Mouse (Mus musculus): ENCODE data around the gene Snx18. TPM values are rescaled to one million over a fixed set of nuclear protein-coding genes. Genes with fewer than 3 reads are reported as not detected.

Gene Snx18
- polyA plus RNA-seq, 1 experiment from 2014 or later = 11.3 TPM

DNA sequence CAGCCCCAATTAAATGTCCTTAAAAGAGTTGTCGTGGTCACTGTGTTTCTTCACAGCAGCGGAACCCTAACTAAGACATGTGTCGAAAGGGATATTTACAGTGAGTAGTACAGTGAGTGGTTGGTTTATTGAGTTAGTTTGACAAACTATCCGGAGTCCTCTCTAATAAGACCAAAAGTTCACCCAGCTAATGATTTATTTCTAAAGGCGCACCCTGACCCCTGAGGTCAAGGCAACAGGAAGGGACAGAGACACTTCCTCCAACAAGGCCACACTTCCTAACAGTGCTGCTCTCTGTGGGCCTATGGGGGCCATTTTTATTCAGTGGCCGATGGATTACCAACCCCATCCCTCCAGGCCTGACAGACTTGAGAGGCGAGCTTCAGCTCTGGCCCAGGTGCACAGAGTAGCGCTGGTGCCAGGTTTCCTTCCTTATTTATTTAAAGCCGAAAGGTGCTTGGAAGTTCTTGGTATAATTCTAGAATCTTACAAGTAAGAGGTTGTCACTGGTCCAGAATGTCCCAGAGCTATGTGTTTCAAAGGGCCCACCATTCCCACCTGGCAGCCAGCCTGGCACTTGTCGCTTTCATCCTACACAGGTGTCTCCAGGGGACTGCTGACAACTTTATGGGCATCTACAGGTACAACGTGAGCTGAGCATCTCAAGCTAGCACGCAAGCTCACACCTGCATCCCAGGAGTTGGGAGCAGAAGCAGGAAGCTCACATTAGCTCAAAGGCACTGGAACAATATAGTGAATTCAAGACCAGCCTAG, 16.3 kb downstream of the Snx18 start:
- no peak overlapping the region for H3K4me2 ChIP-seq
- no peaks in the 10 kb centered on the region for H3K9me3 ChIP-seq
- peaks cover 23% of the 10 kb centered on the region for H3K4me1 ChIP-seq (replicated peaks)
- H3K4me3 ChIP-seq = no peak overlapping the region
- H3K27ac ChIP-seq (replicated peaks) = no peak overlapping the region
- H3K9ac ChIP-seq = no peak overlapping the region
- no peak for ATAC-seq (ENCODE audit: low FRiP score, low read depth)
- no peaks in the 10 kb centered on the region for H3K36me3 ChIP-seq
- WGBS = 97% methylated on average over 12 of the region's 12 CpGs
- no peaks in the 10 kb centered on the region for H3K27me3 ChIP-seq

DNA sequence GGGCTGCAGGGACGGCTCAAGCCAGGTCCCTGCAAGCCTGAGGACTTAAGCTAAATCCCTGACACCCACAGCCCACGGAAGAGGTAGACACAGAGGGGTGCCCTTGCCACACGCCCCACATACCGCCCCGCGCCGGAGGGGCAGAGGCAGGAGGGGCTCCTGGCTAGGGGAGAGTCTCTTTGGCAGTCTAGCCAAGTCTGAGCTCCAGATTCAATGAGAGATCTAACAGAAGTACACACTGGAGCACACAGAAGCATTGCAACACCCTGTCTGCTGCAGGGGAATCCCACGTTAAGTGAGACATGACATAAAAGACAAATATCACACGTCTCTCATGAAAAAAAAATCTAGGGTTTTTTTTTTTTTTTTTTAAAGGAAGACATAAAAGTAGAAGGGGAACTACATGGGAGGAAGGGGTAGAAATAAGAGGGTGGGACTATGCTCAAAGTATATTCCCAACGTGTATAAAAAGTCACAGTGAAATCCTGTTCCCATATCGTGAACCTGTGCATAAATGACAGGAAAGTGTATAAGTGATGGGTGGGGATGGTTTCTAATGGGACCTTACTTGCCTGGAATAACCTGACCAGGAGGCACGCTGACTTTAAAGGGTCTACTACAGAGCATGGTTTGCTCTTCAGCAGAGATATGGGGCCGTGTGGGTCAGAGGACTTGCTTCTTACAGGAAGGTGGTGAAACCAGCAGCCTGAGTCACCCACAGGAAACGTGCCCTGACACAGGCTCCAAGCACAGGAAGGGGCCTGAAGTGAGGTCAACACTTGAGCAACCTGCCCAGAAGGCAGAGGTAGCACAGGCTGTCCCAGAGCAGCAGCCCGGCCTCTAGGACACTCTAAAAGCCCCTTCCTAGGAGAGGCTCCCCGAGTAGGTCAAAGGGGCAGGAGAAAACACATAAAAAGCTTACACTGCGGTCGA, 17.6 kb downstream of the Snx18 start:
- no peak for ATAC-seq (ENCODE audit: low FRiP score, low read depth)
- WGBS = 92% methylated on average over 18 of the region's 18 CpGs
- H3K36me3 ChIP-seq = no peaks in the 10 kb centered on the region
- no peak overlapping the region for H3K9ac ChIP-seq
- no peak overlapping the region for H3K27ac ChIP-seq (replicated peaks)
- H3K27me3 ChIP-seq = no peaks in the 10 kb centered on the region
- H3K4me3 ChIP-seq = no peak overlapping the region
- no peak overlapping the region for H3K4me2 ChIP-seq
- H3K9me3 ChIP-seq = no peaks in the 10 kb centered on the region
- H3K4me1 ChIP-seq (replicated peaks) = peaks cover 32% of the 10 kb centered on the region

DNA sequence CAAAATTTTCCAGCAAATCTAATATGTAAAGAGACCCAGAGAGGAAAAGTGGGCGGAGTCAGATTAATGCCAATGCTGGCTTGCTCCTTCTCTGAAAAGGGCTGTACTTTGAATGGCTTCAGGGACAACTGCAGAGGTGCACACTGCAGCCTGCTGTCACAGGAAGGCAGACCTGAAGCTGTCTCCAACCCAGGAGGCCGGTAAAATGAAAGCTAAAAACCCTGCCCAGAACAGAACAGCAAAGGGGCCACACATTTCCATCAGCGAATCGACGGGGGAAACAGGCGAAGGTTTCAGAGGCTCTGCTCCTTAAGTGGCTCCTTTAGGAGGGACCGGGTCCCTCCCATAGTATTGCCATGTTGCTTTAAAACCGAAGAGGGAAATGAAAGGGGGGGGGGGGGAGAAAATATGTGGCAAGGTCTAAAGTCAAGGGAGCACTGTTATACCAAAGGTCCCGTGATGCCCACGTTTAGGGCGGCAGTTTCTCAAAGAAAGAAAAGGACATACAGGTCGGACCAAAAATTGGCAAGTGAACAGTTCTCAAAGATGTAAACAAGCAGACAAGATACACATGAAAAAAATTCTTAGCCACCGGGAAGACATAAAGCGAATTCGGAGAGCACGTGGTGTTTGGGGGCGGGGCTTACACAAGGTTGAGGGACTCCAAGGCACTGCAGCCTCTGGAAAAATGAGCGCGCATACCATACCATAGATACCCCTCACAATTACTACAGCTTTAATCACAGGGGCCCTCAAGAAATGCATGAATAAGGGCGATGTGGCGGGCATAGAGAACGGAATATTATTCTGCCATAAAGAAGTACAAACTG, 18.4 kb downstream of the Snx18 start:
- H3K4me1 ChIP-seq (replicated peaks) = peaks cover 37% of the 10 kb centered on the region
- H3K36me3 ChIP-seq = no peaks in the 10 kb centered on the region
- H3K27me3 ChIP-seq = no peaks in the 10 kb centered on the region
- H3K4me3 ChIP-seq = no peak overlapping the region
- ATAC-seq (ENCODE audit: low FRiP score, low read depth) = no peak
- H3K27ac ChIP-seq (replicated peaks) = no peak overlapping the region
- no peak overlapping the region for H3K4me2 ChIP-seq
- no peaks in the 10 kb centered on the region for H3K9me3 ChIP-seq
- 90% methylated on average over 22 of the region's 22 CpGs for WGBS
- H3K9ac ChIP-seq = no peak overlapping the region

DNA sequence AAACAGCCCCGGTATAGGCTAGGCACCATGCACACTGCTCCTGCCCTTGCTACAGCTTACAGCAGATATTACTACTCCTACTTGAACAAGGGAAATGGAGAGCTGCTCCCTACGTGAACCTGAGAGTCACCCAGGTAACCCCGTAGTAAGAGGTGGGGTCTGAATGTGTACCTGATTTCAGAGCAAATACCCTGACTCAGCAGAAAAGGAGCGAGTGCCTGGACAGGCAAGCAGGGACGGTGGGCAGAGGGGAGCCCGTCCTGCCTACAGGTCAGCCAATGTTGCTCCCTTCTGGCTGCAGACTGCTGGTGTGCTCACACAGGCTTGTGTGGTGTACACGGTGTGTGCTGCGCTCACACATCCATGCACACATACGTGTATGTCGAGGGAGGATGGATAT, 20.7 kb downstream of the Snx18 start:
- peaks cover 28% of the 10 kb centered on the region for H3K4me1 ChIP-seq (replicated peaks)
- no peaks in the 10 kb centered on the region for H3K9me3 ChIP-seq
- no peak overlapping the region for H3K27ac ChIP-seq (replicated peaks)
- no peak overlapping the region for H3K9ac ChIP-seq
- no peak overlapping the region for H3K4me2 ChIP-seq
- no peaks in the 10 kb centered on the region for H3K27me3 ChIP-seq
- peaks cover 10% of the 10 kb centered on the region; the same call in 1 of the 2 replicates for H3K36me3 ChIP-seq
- H3K4me3 ChIP-seq = no peak overlapping the region
- WGBS = 93% methylated on average over 10 of the region's 10 CpGs
- no peak for ATAC-seq (ENCODE audit: low FRiP score, low read depth)

DNA sequence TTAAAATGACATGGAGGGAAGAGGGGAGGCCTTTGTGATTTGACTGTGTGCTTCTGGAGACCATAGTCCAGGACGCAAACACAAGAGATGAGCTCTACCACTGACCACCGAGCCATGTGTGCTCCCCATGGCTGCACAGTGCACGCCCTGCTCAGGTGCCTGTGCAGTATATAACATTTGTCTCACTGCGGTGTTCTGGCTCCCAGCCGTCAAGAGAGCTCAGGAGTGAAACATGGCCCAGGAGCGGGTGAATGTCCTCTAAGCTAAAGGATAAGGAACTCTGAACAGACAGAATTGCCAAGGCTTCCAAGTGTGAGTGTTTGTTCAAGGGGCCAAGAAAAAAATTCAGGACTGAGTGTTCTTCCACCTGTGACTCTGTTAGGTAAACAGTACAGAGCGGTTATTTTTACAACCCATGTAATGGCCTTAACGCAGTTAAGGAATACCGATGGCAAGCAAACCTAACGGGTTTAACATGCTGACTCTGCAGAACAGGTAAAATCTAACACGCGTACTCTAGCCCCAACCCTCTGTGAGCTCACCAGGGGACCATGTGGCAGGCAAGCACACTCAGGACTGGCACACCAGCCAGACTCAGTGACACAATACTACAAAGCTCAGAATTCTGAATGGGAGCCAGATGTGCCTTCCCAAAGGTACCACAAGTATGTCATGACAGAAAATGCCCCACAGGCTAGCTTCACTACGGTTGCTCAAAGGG, 21.4 kb downstream of the Snx18 start:
- H3K27me3 ChIP-seq = no peaks in the 10 kb centered on the region
- H3K9me3 ChIP-seq = no peaks in the 10 kb centered on the region
- peaks cover 28% of the 10 kb centered on the region for H3K4me1 ChIP-seq (replicated peaks)
- ATAC-seq (ENCODE audit: low FRiP score, low read depth) = no peak
- H3K4me3 ChIP-seq = no peak overlapping the region
- peaks cover 15% of the 10 kb centered on the region; the same call in 1 of the 2 replicates for H3K36me3 ChIP-seq
- no peak overlapping the region for H3K4me2 ChIP-seq
- 65% methylated on average over 13 of the region's 13 CpGs for WGBS
- no peak overlapping the region for H3K9ac ChIP-seq
- no peak overlapping the region for H3K27ac ChIP-seq (replicated peaks)

DNA sequence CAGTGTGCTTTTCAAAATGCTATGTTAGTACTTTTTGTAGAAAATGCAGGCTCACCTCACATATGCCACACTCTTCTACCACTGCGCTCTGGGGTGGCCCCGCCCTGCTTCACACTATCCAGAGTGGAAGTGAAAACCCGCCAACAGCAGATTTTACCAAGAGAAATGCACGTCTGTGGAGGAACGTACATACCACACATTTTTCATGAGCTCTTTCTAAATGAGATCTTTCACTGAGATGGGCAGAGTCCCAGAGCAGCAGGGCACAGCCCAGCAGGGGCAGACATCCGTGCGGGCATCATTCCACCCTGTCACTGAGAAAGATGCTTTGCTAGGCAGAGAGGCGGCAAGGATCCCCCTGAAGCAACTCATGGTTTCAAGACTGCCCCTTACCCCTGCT, 22.4 kb downstream of the Snx18 start:
- H3K4me1 ChIP-seq (replicated peaks) = peaks cover 28% of the 10 kb centered on the region
- WGBS = 41% methylated on average over 8 of the region's 8 CpGs

DNA sequence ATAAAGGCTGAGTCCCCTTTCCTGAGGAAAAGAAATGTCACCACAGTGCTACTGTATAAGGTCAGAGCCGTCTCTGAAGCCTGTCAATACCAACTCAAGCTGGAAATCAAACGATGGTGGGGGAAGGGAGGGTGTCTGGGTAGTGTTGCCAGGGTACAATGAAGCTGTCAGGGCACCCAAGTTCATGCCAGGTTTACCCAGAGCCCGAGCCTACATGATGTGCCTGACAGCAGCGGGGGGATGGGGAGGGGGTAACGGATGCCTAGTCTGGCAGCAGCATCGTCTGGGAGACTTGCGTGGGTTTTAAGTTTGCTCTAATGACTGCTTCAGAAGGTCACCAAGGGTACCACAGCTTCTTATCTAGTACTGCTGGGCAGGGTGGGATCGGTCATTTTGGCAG, 23.1 kb downstream of the Snx18 start:
- Histone ChIP-seq H3K27ac (replicated peaks) (no peak overlapping the region), H3K36me3 (peaks cover 17% of the 10 kb centered on the region; the same call in 1 of the 2 replicates), H3K9ac (no peak overlapping the region), H3K4me3 (no peak overlapping the region), H3K9me3 (no peaks in the 10 kb centered on the region), H3K27me3 (no peaks in the 10 kb centered on the region), H3K4me1 (replicated peaks) (peaks cover 28% of the 10 kb centered on the region), H3K4me2 (no peak overlapping the region)
- WGBS = 50% methylated on average over 8 of the region's 8 CpGs
- ATAC-seq (ENCODE audit: low FRiP score, low read depth) = peak; percentile 47; the same call in 1 of the 2 replicates

More for the DNA sequence above, 22.4 kb downstream of the Snx18 start:
- Histone ChIP-seq H3K36me3 (peaks cover 17% of the 10 kb centered on the region; the same call in 1 of the 2 replicates), H3K4me3 (no peak overlapping the region), H3K4me2 (no peak overlapping the region), H3K27ac (replicated peaks) (no peak overlapping the region), H3K9me3 (no peaks in the 10 kb centered on the region), H3K27me3 (no peaks in the 10 kb centered on the region), H3K9ac (no peak overlapping the region)
- no peak for ATAC-seq (ENCODE audit: low FRiP score, low read depth)

DNA sequence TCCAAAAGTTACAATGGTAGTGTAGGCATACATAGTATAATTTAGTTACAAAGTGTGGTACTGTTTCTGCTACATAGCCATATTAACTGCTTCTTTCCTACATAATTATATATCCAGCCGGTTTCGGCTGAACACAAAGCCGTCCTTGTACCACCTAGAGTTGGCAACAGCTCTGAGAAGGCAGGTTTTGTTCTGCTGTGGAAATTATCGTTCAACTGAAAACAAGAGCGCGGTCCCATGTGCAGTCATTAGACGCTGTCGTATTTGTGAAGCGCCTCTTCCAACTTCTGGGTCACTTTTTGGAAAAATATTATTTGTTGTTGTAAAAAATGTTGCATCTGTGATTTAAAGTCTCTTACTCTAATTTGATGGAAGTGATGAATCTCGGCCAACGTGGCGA, 24.0 kb downstream of the Snx18 start:
- Histone ChIP-seq H3K9ac (no peak overlapping the region), H3K27ac (replicated peaks) (no peak overlapping the region), H3K4me1 (replicated peaks) (peaks cover 28% of the 10 kb centered on the region), H3K9me3 (no peaks in the 10 kb centered on the region), H3K4me2 (no peak overlapping the region), H3K27me3 (no peaks in the 10 kb centered on the region), H3K36me3 (peaks cover 17% of the 10 kb centered on the region; the same call in 1 of the 2 replicates), H3K4me3 (no peak overlapping the region)
- 79% methylated on average over 12 of the region's 12 CpGs for WGBS
- no peak for ATAC-seq (ENCODE audit: low FRiP score, low read depth)

DNA sequence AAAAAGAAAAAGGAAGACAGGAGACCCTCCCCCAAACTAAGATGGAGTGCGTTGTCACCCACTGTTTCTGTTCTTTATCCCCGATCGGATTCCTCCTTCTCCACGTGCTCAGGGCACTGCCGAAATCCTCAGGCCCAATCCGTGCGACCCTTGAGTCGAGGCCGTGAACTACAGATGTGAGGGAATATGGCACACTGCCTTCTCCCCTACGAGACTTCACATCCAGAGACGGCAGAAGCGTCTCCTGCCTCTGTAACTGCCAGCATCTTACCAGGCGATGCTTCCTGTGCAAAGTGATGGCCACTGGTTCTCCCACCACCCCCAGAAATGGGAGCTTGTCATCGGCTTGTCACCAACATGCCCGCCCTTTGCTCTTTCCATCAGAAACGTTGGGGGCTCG, 24.7 kb downstream of the Snx18 start:
- no peak overlapping the region for H3K27ac ChIP-seq (replicated peaks)
- H3K9ac ChIP-seq = no peak overlapping the region
- no peak for ATAC-seq (ENCODE audit: low FRiP score, low read depth)
- H3K4me1 ChIP-seq (replicated peaks) = peaks cover 28% of the 10 kb centered on the region
- no peaks in the 10 kb centered on the region for H3K9me3 ChIP-seq
- peaks cover 17% of the 10 kb centered on the region; the same call in 1 of the 2 replicates for H3K36me3 ChIP-seq
- WGBS = 82% methylated on average over 17 of the region's 17 CpGs
- no peaks in the 10 kb centered on the region for H3K27me3 ChIP-seq
- H3K4me3 ChIP-seq = no peak overlapping the region
- no peak overlapping the region for H3K4me2 ChIP-seq

DNA sequence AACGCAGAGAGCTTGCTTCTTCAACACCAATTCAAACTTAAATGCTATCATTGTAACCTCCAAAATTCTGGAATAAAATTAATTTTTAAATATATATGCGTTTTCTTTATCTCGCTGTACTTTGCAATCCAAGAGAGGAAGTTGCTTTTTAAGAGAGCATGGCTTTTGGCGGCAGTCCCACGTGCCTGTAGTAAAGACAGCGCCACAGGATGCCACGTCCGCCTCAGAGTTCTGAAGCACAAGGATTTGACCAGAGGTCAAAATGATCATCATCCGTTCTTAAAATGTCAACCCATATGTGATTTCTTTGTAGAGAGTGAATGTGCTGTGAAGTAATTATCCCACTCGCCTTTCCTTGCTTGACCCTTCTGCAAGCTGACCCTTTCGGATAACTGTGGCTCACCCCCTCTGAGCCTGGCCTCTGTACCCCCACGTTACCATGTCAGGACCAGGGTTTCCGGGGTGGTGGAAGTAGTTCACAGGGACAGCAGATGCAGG, 25.6 kb downstream of the Snx18 start:
- no peak overlapping the region for H3K9ac ChIP-seq
- no peak overlapping the region for H3K27ac ChIP-seq (replicated peaks)
- WGBS = 68% methylated on average over 13 of the region's 13 CpGs
- peaks cover 31% of the 10 kb centered on the region for H3K4me1 ChIP-seq (replicated peaks)
- H3K27me3 ChIP-seq = no peaks in the 10 kb centered on the region
- no peak for ATAC-seq (ENCODE audit: low FRiP score, low read depth)
- no peak overlapping the region for H3K4me2 ChIP-seq
- no peak overlapping the region for H3K4me3 ChIP-seq
- H3K36me3 ChIP-seq = peaks cover 17% of the 10 kb centered on the region; the same call in 1 of the 2 replicates
- no peaks in the 10 kb centered on the region for H3K9me3 ChIP-seq

DNA sequence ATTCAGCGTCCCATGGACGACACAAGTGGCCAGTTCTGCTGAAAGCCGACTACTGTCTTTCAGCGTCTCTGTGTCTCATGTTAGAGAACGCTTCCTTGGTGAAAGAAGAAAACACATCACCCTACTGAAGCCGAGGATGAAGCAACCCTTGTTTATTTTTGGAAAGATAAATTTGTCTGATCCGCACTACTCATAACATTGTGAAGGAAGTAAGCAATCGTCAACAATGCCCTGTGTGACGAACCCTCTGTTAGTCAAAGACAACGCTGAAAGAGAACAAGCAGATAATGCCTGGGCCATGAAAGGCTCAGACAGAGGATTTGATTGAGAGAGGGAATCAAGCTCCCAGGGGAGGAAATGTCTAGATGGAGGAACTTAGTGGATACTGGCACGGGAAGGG, 27.0 kb downstream of the Snx18 start:
- H3K27me3 ChIP-seq = no peaks in the 10 kb centered on the region
- H3K9me3 ChIP-seq = no peaks in the 10 kb centered on the region
- 77% methylated on average over 11 of the region's 11 CpGs for WGBS
- peaks cover 30% of the 10 kb centered on the region for H3K4me1 ChIP-seq (replicated peaks)
- ATAC-seq (ENCODE audit: low FRiP score, low read depth) = no peak
- no peak overlapping the region for H3K4me2 ChIP-seq
- no peak overlapping the region for H3K27ac ChIP-seq (replicated peaks)
- H3K36me3 ChIP-seq = peaks cover 17% of the 10 kb centered on the region; the same call in 1 of the 2 replicates
- H3K4me3 ChIP-seq = no peak overlapping the region
- H3K9ac ChIP-seq = no peak overlapping the region
